Mouse (Mus musculus): ENCODE results near the gene Grasp.

The Grasp gene

GRCm38 (mm10) chr15:101267053-101268032 is 43.4 kb downstream of the Grasp start:
- in situ Hi-C loops (cut with MboI, MseI), result loop anchor here (25.0 kb wide), 2 partner anchors 1180 to 1905 kb away; partner anchors contain the start of gene Fmnl3

DNA sequence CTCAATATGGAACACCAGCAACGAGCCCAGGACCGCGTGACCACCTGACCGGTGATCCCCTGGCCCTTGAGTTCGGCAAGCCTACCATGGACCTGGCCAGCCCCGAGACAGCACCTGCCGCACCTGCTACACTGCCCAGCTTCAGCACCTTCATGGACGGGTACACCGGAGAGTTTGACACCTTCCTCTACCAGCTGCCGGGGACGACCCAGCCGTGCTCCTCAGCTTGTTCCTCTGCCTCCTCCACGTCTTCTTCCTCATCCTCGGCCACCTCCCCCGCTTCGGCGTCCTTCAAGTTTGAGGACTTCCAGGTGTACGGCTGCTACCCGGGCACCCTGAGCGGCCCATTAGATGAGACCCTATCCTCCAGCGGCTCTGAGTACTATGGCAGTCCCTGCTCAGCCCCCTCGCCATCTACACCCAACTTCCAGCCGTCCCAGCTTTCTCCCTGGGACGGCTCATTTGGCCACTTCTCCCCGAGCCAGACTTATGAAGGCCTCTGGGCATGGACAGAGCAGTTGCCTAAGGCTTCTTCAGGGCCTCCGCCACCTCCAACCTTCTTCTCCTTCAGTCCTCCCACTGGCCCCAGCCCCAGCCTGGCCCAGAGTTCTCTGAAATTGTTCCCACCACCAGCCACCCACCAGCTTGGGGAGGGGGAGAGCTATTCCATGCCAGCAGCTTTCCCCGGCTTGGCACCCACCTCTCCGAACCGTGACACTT is 46.3 kb downstream of the Grasp start:
- in situ Hi-C loops (cut with MboI, MseI), result loop anchor here (25.0 kb wide), 2 partner anchors 1183 to 1908 kb away; partner anchors contain the start of gene Fmnl3

DNA sequence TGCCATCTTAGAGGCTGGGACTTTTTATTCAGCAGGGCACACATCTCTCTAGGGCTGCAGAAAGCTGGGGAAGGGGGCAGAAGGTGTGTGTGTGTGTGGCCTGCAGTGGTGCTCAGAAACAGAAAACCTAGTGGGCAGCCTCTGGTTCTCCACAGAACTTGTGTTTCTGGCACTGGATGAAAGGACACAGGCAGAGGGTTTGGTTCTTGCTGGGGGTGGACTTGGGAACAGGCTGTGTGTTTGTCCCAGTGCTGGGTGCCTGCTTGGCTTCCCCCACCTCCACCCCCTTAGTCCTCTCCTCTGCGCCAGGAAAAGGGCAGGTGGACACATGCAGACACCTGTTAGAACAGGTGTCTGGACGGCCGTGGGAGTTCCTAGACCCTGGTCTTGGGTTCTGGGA is 47.1 kb downstream of the Grasp start:
- in situ Hi-C loops (cut with MboI, MseI), result loop anchor here (25.0 kb wide), 2 partner anchors 1184 to 1909 kb away; partner anchors contain the start of gene Fmnl3

- in situ Hi-C loops (cut with MboI, MseI), result loop anchor here (25.0 kb wide), 2 partner anchors 1184 to 1909 kb away; partner anchors contain the start of gene Fmnl3
These were observed 47.5 kb downstream of the Grasp start for GRCm38 (mm10) chr15:101271513-101271912.

GRCm38 (mm10) chr15:101274380-101274779 is 50.4 kb downstream of the Grasp start:
- in situ Hi-C loops (cut with MboI, MseI), result loop anchor here (25.0 kb wide), 2 partner anchors 1187 to 1912 kb away; partner anchors contain the start of gene Fmnl3

- in situ Hi-C loops (cut with MboI, MseI), result loop anchor here (5.0 to 25.0 kb wide), 2 partner anchors 35 to 1110 kb away; no protein-coding TSS in a partner anchor
These were observed 53.4 kb downstream of the Grasp start for GRCm38 (mm10) chr15:101277351-101277899.

DNA sequence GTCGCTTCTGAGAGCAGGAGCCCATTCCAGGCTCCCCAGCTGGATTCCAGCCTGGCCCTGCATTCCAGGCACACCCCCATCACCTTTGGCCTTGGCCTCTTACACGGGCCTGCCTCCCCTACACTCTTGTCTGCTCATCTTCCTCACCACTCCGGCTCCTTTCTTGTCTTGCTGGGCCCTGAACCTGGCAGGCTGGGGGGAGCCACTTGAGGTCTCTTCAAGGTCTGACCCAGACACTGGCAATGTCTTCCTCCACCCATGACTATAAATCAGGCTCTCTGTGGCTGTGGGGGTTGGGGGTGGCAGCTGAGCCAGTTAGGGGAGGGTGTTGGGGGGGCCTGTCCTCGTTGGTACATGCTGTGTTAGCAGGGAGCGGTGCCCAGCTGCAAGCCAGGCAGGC is 54.6 kb downstream of the Grasp start:
- in situ Hi-C loops (cut with MboI, MseI), result loop anchor here (5.0 to 25.0 kb wide), 2 partner anchors 36 to 1109 kb away; no protein-coding TSS in a partner anchor

- in situ Hi-C loops (cut with MboI, MseI), result loop anchor here (5.0 to 25.0 kb wide), 2 partner anchors 37 to 1108 kb away; no protein-coding TSS in a partner anchor
These were observed 55.5 kb downstream of the Grasp start for GRCm38 (mm10) chr15:101279430-101279999.

Measured in regulatory T cell (primary cell).